Mouse (Mus musculus): ENCODE data around the gene Lamtor3. TPM values are rescaled to one million over a fixed set of nuclear protein-coding genes. Genes with fewer than 3 reads are reported as not detected.
A peak's percentile ranks its signal among the peaks of the same experiment; 100 is the strongest.
"Not testable (repeated sequence)": the region's sequence is repeated elsewhere in the genome, so short reads cannot be mapped to it uniquely, and the experiment has no call there.

The Lamtor3 gene
- polyA plus RNA-seq, 2 experiments: 77.4 to 109 TPM

DNA sequence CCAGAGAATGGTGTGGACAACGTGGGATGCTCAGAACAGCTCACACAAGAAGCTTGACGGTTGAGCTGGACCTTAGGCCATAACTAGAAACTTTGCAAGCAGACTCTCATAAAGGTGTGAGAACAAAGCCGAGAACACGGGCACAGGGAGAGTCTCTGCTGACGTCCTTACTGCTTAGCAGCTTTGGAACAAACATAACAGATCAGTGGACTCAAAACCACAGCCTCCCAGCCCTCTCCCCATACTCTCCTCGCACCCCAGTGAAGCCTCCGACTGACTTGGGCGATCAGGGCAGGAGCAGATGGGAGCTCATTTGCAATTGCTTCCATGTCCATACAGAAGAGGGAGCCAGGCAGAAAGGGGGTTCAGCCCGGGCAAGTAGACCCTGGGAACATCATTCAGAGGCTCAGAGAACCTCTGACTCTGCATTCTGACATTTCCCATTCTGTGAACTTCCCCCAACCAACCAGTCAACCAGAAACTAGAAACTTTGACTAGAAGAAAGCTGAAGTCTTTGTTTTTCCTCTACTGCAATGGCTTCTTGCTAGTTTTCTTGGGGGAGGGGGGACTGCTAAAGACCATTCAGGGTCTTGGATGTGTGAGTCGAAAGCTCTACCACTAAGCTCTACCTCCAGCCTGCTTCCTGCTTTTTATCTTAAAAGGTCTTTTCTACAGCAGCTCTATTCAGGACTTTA lies 32.0 kb downstream of the Lamtor3 start:
- no peaks in the 10 kb centered on the region for H3K9me3 ChIP-seq (ENCODE audit: control insufficient read depth, low read length)
- H3K36me3 ChIP-seq (ENCODE audit: control insufficient read depth, insufficient read depth, low read length): no peaks in the 10 kb centered on the region
- H3K27ac ChIP-seq (replicated peaks; ENCODE audit: low read depth, low read length): no peak overlapping the region
- no peak for TF ChIP-seq POLR2A (IDR thresholded peaks at IDR 0.05; ENCODE audit: borderline replicate concordance, extremely low read depth, insufficient read depth, insufficient read length)
- no peak overlapping the region for H3K9ac ChIP-seq (ENCODE audit: low read depth, low read length, severe bottlenecking)
- H3K4me2 ChIP-seq (replicated peaks; ENCODE audit: low read depth, low read length, severe bottlenecking): no peak overlapping the region
- peaks cover 8% of the 10 kb centered on the region; the same call in 1 of the 2 replicates for H3K4me1 ChIP-seq (ENCODE audit: control insufficient read depth, insufficient read depth, low read length)
- 88% methylated on average over 10 of the region's 10 CpGs for WGBS
- no peak overlapping the region for H3K4me3 ChIP-seq (replicated peaks; ENCODE audit: low read length)
- ATAC-seq (ENCODE audit: low FRiP score, low read depth) (no peak), DNase-seq (ENCODE audit: low spot score) (no peak)
- no peaks in the 10 kb centered on the region for H3K27me3 ChIP-seq (ENCODE audit: control insufficient read depth, insufficient read depth, low read length)

DNA sequence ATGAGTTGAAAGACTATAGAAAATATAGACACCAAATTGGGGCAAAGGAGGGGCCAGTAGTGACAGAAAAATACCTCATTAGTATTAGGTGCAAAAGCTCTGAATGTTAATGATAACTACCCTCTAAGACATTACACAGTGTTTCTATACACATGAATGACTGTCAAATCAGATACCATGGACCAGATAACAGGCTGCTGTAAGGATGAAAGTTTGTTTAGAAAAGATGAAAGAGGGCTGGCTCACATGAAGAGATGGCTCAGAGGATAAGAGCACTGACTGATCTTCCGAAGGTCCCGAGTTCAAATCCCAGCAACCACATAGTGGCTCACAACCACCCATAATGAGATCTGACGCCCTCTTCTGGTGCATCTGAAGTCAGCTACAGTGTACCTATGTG lies 33.0 kb downstream of the Lamtor3 start:
- DNase-seq (ENCODE audit: low spot score); ATAC-seq (ENCODE audit: low FRiP score, low read depth); H3K4me3 ChIP-seq (replicated peaks; ENCODE audit: low read length); H3K36me3 ChIP-seq (ENCODE audit: control insufficient read depth, insufficient read depth, low read length); H3K27me3 ChIP-seq (ENCODE audit: control insufficient read depth, insufficient read depth, low read length); H3K9ac ChIP-seq (ENCODE audit: low read depth, low read length, severe bottlenecking); H3K9me3 ChIP-seq (ENCODE audit: control insufficient read depth, low read length); H3K27ac ChIP-seq (replicated peaks; ENCODE audit: low read depth, low read length); H3K4me2 ChIP-seq (replicated peaks; ENCODE audit: low read depth, low read length, severe bottlenecking): not testable (repeated sequence)
- 92% methylated on average over 3 of the region's 3 CpGs for WGBS
- H3K4me1 ChIP-seq (ENCODE audit: control insufficient read depth, insufficient read depth, low read length): peaks cover 16% of the 10 kb centered on the region

DNA sequence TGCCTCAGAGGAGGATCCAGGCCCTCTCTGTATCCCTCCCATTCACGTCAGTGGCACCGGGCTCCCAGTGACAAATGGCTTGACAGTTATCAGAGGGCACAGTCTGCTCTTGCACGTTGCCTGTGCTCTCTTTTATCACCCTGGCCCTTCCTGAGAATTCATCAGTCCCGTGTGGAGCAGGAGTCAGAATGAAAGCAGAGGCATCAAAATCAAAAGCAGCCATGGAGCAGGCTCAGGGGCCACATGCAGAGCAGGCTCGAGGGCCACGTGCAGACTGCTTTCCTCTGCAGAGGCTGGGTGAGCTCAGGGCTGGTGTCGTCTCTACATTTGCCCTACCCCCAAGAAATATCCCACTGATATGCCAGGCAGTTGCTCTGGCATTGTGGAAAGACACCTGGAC lies 33.5 kb downstream of the Lamtor3 start:
- Histone ChIP-seq H3K27me3 (ENCODE audit: control insufficient read depth, insufficient read depth, low read length) (no peaks in the 10 kb centered on the region), H3K27ac (replicated peaks; ENCODE audit: low read depth, low read length) (peak overlapping the region; percentile 52; the same call in 1 of the 2 replicates), H3K4me2 (replicated peaks; ENCODE audit: low read depth, low read length, severe bottlenecking) (no peak overlapping the region), H3K9me3 (ENCODE audit: control insufficient read depth, low read length) (no peaks in the 10 kb centered on the region), H3K4me3 (replicated peaks; ENCODE audit: low read length) (no peak overlapping the region), H3K36me3 (ENCODE audit: control insufficient read depth, insufficient read depth, low read length) (no peaks in the 10 kb centered on the region), H3K9ac (ENCODE audit: low read depth, low read length, severe bottlenecking) (no peak overlapping the region), H3K4me1 (ENCODE audit: control insufficient read depth, insufficient read depth, low read length) (peaks cover 16% of the 10 kb centered on the region)
- no peak for ATAC-seq (ENCODE audit: low FRiP score, low read depth)
- DNase-seq (ENCODE audit: low spot score): no peak
- TF ChIP-seq POLR2A (IDR thresholded peaks at IDR 0.05; ENCODE audit: borderline replicate concordance, extremely low read depth, insufficient read depth, insufficient read length): no peak
- 16% methylated on average over 7 of the region's 7 CpGs for WGBS

DNA sequence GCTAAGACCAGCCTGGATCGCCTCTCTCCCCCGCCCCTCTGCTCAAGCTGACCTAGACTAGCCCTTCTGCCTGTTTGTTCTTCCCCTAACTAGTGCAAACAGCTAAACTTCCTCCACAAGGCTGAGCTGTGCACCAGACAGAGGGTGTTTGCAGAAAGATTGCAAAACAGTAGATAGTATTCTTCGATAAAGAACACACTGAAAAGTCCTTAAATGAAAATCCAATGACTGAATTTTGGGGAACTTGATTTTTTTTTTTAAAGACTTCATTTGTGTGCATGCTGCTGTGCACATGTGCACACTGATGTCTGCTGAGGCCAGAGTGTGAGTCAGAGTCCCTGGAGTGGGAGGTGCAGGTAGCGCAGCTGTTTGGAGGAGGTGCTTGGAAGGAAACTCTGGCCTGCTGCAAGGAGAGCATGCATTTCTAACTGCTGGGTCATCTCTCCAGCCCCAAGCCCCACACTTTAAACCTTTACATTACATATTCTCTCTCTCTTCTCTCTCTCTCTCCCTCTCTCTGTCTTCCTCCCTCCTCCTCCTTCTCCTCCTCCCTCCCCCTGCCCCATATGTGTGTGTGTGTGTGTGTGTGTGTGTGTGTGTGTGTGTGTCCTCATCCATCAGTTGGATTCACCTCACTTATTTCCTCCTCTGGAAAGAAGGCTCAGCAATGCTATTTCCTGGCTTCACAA lies 34.1 kb downstream of the Lamtor3 start:
- TF ChIP-seq POLR2A (IDR thresholded peaks at IDR 0.05; ENCODE audit: borderline replicate concordance, extremely low read depth, insufficient read depth, insufficient read length): no peak
- DNase-seq (ENCODE audit: low spot score) (peak; percentile 51), ATAC-seq (ENCODE audit: low FRiP score, low read depth) (peak; percentile 84)
- Histone ChIP-seq H3K27me3 (ENCODE audit: control insufficient read depth, insufficient read depth, low read length) (no peaks in the 10 kb centered on the region), H3K36me3 (ENCODE audit: control insufficient read depth, insufficient read depth, low read length) (no peaks in the 10 kb centered on the region), H3K4me2 (replicated peaks; ENCODE audit: low read depth, low read length, severe bottlenecking) (no peak overlapping the region), H3K4me1 (ENCODE audit: control insufficient read depth, insufficient read depth, low read length) (peaks cover 16% of the 10 kb centered on the region), H3K27ac (replicated peaks; ENCODE audit: low read depth, low read length) (peak overlapping the region; percentile 52), H3K9ac (ENCODE audit: low read depth, low read length, severe bottlenecking) (no peak overlapping the region), H3K9me3 (ENCODE audit: control insufficient read depth, low read length) (no peaks in the 10 kb centered on the region), H3K4me3 (replicated peaks; ENCODE audit: low read length) (no peak overlapping the region)
- 53% methylated on average over 4 of the region's 4 CpGs for WGBS

DNA sequence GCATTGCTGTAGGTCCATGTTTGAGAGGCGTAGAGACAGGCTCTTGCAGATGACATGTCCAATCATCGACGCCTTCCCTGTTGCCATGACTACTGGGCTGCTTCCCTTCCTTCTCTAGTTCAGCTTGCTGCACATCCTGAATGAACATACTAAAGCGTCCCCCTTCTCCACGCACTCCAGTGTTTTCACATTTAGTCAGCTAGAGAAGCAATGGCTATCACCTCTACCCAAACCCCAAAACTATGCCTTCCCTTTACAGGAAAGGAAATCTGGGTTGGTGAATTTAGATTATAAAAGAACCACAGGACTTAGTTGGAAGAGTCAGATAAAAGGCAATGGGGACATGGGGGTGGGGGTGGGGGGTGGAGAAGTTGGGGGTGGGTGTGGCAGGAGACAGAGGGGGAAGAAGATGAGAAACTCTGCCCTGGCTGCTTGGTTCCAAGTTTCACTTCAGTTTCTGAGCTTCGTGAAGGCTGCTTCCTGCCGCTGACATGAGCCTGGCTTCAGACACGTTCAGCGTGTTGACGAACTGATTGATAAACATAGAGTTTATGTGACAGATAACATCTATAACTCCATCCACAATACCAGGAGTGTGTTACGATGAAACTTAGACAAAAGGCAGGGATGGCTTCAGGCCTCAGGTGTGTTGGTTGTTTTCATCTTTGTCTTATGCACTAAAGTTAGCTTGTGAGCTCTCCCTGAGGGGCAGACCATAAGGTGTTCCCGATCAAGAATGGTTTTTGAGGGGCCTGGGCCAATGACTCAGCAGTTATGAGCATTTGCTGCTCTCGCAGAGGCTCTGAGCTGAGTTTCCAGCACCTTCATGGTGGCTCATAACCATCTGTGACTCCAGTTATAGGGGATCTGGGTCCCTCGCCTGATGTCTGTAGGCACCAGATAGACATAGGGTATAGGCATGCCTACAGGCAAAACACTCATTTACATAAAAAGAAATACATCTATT lies 34.9 kb downstream of the Lamtor3 start:
- no peaks in the 10 kb centered on the region for H3K9me3 ChIP-seq (ENCODE audit: control insufficient read depth, low read length)
- peaks cover 16% of the 10 kb centered on the region for H3K4me1 ChIP-seq (ENCODE audit: control insufficient read depth, insufficient read depth, low read length)
- TF ChIP-seq POLR2A (IDR thresholded peaks at IDR 0.05; ENCODE audit: borderline replicate concordance, extremely low read depth, insufficient read depth, insufficient read length): no peak
- DNase-seq (ENCODE audit: low spot score): peak; percentile 61
- no peak overlapping the region for H3K4me3 ChIP-seq (replicated peaks; ENCODE audit: low read length)
- H3K9ac ChIP-seq (ENCODE audit: low read depth, low read length, severe bottlenecking): no peak overlapping the region
- H3K36me3 ChIP-seq (ENCODE audit: control insufficient read depth, insufficient read depth, low read length): no peaks in the 10 kb centered on the region
- H3K27me3 ChIP-seq (ENCODE audit: control insufficient read depth, insufficient read depth, low read length): no peaks in the 10 kb centered on the region
- WGBS: 68% methylated on average over 14 of the region's 14 CpGs
- no peak overlapping the region for H3K4me2 ChIP-seq (replicated peaks; ENCODE audit: low read depth, low read length, severe bottlenecking)
- peak; percentile 75 for ATAC-seq (ENCODE audit: low FRiP score, low read depth)
- no peak overlapping the region; the same call in 1 of the 2 replicates for H3K27ac ChIP-seq (replicated peaks; ENCODE audit: low read depth, low read length)
